Mouse (Mus musculus): ENCODE results near the gene Vps29. TPM values are rescaled to one million over a fixed set of nuclear protein-coding genes. Genes with fewer than 3 reads are reported as not detected.

The Vps29 gene
- total RNA-seq, 2 experiments from 2014 or later = 93.9 to 137 TPM

DNA sequence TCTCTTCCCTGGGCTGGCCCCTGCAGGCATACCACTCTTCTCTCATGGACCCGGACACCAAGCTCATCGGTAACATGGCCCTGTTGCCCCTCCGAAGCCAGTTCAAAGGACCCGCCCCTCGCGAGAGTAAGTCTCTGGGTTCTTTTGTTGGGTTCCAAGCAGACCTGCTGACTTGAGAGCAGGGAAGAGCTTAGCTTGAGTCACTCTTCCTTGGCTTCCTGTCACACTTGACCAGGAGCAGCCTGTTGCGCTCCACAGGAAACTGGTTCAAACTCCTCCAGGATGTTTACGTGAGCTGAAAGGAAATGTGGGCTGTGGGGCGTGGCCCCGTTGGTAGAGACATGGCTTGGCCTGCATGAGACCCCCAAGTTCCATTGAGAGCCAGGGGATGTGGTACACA, 42.6 kb downstream of the Vps29 start:
- peak; percentile 52 for ATAC-seq (replicated peaks; ENCODE audit: poor library complexity)

- ATAC-seq (replicated peaks; ENCODE audit: poor library complexity) = no peak
Observed at GRCm38 (mm10) chr5:122397495-122397894, 43.3 kb downstream of the Vps29 start.

DNA sequence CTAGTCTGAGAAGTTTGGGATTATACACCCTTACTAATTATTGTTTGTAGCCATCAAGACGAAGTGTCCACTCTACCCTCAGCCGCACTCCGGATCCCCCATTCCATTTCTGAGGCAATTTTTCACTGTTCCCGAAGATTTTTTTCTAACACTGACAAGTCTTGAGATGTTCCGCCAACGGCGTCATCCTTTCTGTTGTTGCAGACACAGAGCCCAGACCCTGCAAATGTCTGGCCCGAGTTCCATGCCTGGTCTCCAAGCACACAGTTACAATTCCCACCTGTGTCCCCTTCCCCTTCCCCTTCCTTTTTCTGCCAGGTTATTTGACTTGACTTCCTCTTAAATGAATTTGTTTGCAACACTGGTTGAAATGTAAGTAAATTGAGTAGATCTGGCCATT, 45.7 kb downstream of the Vps29 start:
- ATAC-seq (replicated peaks; ENCODE audit: poor library complexity) = no peak

DNA sequence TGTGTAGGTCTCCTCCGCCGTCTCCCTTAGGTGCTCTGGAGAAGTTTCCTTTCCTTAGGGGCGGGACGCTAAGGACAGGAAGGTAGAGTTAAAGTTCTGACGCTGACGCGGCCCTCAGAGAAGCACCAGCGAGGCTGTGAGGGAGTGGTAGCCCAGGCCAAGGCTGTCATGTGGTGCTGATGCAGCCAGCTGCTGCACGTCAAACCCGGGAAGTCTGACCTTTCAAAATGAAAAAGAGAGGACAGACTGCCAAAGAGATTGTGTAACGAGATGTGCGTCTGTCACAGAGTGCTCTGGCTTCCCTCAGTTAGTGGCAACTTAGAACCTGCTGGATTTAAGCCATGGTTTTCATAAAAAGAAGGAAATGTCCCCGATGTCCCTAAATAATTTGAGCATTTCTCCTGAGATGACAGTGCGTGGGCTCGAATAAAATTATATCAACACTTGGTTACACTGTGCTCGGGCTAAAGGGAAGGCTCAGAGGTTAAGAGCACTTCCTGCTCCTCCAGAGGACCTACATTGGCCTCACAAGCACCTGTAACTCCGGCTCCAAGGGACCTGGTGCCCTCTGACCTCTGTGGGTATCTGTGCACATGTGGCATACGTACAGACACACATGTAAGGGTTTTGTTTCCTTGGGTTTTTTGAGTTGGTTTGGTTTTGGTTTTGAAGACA, 46.6 kb downstream of the Vps29 start:
- ATAC-seq (replicated peaks; ENCODE audit: poor library complexity) = no peak

GRCm38 (mm10) chr5:122401303-122401640, 47.1 kb downstream of the Vps29 start:
- peak; percentile 71 for ATAC-seq (replicated peaks; ENCODE audit: poor library complexity)

GRCm38 (mm10) chr5:122402160-122402559, 48.0 kb downstream of the Vps29 start:
- no peak for ATAC-seq (replicated peaks; ENCODE audit: poor library complexity)

DNA sequence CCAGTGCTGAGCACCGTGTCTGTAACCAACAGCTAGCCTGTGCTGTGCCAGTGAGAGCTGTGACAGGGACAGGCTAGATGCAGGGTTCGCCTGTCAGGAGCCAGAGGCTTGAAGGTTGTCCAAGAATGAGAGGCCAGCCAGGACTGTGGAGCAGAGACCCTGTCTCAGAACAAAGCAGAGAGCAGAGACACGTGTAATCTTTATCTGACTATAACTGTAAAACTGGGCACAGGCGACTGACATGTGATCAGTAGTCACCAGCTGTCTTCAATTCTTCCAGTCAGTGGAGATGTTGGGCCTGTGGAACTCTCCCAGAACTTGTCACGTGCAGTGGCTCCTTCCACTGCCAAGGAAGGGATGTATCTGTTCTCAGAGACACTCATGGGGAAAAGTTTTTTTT, 48.6 kb downstream of the Vps29 start:
- no peak for ATAC-seq (replicated peaks; ENCODE audit: poor library complexity)

- ATAC-seq (replicated peaks; ENCODE audit: poor library complexity) = no peak
Observed at GRCm38 (mm10) chr5:122403362-122403761, 49.2 kb downstream of the Vps29 start.

DNA sequence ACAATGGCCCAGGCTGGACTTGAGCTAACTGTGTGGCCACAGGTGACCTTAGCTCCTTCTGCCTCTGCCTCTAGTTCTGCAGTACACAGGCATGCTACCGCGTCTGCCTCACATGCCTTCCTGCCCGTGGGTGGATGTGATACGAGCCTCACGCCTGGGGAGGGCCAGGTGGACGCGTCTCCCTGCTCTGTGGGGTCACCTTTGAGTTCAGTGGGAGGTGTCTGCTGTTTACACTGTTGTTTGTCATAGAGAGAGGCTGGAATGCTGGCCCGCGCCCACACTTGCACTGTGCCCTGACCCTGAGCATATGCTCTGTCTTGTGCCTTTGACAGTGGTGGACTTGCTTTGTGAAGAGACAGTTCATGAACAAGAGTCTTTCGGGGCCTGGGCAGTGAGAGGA, 51.4 kb downstream of the Vps29 start:
- ATAC-seq (replicated peaks; ENCODE audit: poor library complexity) = no peak

GRCm38 (mm10) chr5:122409692-122410645, 55.8 kb downstream of the Vps29 start:
- 0 out of 2 replicates have a peak, but pooled peaks have one; percentile 31 for ATAC-seq (replicated peaks; ENCODE audit: poor library complexity)

DNA sequence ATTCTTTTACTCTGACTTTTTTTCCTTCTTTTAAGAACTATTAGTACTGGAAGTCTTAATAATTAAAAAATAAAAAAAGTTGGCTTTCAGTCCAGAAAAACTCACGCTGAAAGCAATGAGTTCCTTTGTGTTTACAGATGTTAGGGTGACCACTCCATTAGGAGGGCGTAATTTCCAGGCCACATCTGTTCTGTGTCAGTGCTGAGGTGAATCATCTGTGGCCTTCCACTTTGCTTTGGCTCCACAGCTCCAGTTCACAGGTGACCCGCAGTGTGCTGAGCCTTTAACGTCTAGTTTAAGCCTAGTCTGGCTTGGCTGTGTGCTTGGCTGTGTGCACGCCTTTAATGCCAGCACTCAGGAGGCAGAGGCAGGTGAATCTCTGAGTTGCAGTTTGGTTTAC, 57.7 kb downstream of the Vps29 start:
- no peak for ATAC-seq (replicated peaks; ENCODE audit: poor library complexity)

DNA sequence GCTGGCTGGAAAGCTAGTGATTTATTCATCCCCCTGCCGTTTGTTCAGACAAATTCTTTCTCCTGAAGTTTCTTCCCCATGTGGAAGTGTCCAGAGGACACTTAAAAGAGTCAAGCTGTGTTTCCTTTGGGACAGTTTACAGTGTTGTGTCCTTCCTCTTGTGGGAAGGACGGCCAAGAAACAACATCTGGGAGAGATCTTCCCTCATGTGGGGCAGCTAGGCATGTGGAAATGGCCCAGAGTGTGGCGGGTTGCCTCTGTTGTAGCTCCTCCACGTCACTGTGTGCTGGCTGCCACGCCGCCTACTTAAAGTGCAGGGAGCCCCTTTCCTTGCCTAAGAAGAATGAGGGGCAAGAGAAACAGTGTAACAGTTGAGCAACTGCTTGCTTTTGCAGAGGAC, 58.7 kb downstream of the Vps29 start:
- ATAC-seq (replicated peaks; ENCODE audit: poor library complexity) = no peak

GRCm38 (mm10) chr5:122414351-122414750, 60.2 kb downstream of the Vps29 start:
- ATAC-seq (replicated peaks; ENCODE audit: poor library complexity) = no peak

Other genes with a start within 250 kb of the Vps29 start
- 0.51 and 0.52 TPM in 2 replicates for gene Ccdc63, start 213.5 kb upstream of the Vps29 start, total RNA-seq (2015)
- gene Ccdc63, start 213.5 kb upstream of the Vps29 start, total RNA-seq (2017) = 1.5 and 3.5 TPM in 2 replicates
- 431 and 436 TPM in 2 replicates for gene Ppp1cc, start 196.1 kb upstream of the Vps29 start, total RNA-seq (2015)
- gene Ppp1cc, start 196.1 kb upstream of the Vps29 start, total RNA-seq (2017) = 207 and 219 TPM in 2 replicates
- gene Hvcn1, start 147.6 kb upstream of the Vps29 start, total RNA-seq (2015) = 44.0 and 65.8 TPM in 2 replicates
- 56.6 and 72.3 TPM in 2 replicates for gene Hvcn1, start 147.6 kb upstream of the Vps29 start, total RNA-seq (2017)
- gene Tctn1, start 89.9 kb upstream of the Vps29 start, total RNA-seq (2015) = 5.1 and 6.5 TPM in 2 replicates
- 3.7 and 5.1 TPM in 2 replicates for gene Tctn1, start 89.9 kb upstream of the Vps29 start, total RNA-seq (2017)
- gene Pptc7, start 70.0 kb upstream of the Vps29 start, total RNA-seq (2015) = 13.5 and 13.9 TPM in 2 replicates
- gene Pptc7, start 70.0 kb upstream of the Vps29 start, total RNA-seq (2017) = 13.7 and 16.7 TPM in 2 replicates
- gene Rad9b, start 136 bp upstream of the Vps29 start, total RNA-seq (2015) = 4.3 and 4.4 TPM in 2 replicates
- 4.8 and 7.5 TPM in 2 replicates for gene Rad9b, start 136 bp upstream of the Vps29 start, total RNA-seq (2017)
- gene Gpn3, start 17.5 kb downstream of the Vps29 start, total RNA-seq (2015) = 50.4 and 61.9 TPM in 2 replicates
- gene Gpn3, start 17.5 kb downstream of the Vps29 start, total RNA-seq (2017) = 45.8 and 47.5 TPM in 2 replicates
- 31.8 and 41.0 TPM in 2 replicates for gene Fam216a, start 18.0 kb downstream of the Vps29 start, total RNA-seq (2015)
- 42.1 and 48.5 TPM in 2 replicates for gene Fam216a, start 18.0 kb downstream of the Vps29 start, total RNA-seq (2017)
- 285 TPM in 2 replicates for gene Arpc3, start 37.5 kb downstream of the Vps29 start, total RNA-seq (2015)
- gene Arpc3, start 37.5 kb downstream of the Vps29 start, total RNA-seq (2017) = 1,035 and 1,085 TPM in 2 replicates
- 16.5 and 18.2 TPM in 2 replicates for gene Anapc7, start 67.3 kb downstream of the Vps29 start, total RNA-seq (2015)
- 23.0 and 31.8 TPM in 2 replicates for gene Anapc7, start 67.3 kb downstream of the Vps29 start, total RNA-seq (2017)
- gene Atp2a2, start 147.9 kb downstream of the Vps29 start, total RNA-seq (2015) = 72.8 and 78.3 TPM in 2 replicates
- 98.4 and 99.1 TPM in 2 replicates for gene Atp2a2, start 147.9 kb downstream of the Vps29 start, total RNA-seq (2017)

Measured in megakaryocyte progenitor cell, adult 5-6 weeks (primary cell).